In the genomic region with DNA sequence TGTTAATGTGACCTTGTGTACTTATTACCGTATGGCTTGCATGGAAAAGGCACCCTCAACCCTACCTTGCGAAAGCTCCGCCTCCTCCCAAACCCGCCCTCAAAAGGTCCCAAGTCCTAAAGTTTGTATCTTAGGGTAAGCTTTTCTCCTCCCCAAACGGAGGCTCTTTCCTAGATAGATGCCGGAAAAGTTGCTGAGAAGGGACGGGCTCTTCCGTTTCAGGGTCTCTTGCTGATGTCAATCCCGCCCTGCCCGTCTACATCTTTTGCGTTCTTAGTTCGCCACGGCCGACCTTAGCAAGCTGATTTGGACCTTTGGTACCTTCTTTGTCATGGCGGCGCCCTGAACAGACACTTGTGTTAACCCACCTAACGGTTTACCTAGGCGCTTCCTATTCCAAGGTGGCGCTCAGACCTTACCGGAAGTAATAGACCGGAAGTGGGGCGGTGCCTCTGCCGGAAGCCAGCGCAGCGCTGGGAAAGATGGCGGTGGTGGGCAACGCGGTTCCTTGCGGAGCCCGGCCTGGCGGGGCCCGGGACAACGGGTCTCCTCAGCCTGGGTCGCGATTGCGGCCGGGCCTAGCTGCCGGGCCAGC, we compare ENCODE assay signal across 8 mouse cellular contexts. TPM values are rescaled to one million over a fixed set of nuclear protein-coding genes. Genes with fewer than 3 reads are reported as not detected.
DNase-seq lines count a peak whose midpoint lies in the region; ATAC-seq and TF ChIP-seq lines count a peak whose summit lies in the region.

A gene (plus strand): TSS at position 391 of the 595 bp plus-strand sequence.
A gene (minus strand): TSS at position 406 of the 595 bp plus-strand sequence.

- under 1% methylated on average over 38 of the region's 38 CpGs for WGBS in forebrain, postnatal 0 days
- WGBS in lung, embryonic 16.5 days, result under 1% methylated on average over 38 of the region's 38 CpGs

- H3K4me3 ChIP-seq in MEL (ENCODE audit: control insufficient read depth in 1 of 2, insufficient read depth in 1 of 2, low read depth in 2 of 2, low read length in 2 of 2), result peak within 1 kb of the TSS; percentile 67 to 73
- peak within 1 kb of the TSS; percentile 99 for H3K4me3 ChIP-seq in forebrain, postnatal 0 days (ENCODE audit: low read depth, low read length)
- peak within 1 kb of the TSS; percentile 87 for H3K4me3 ChIP-seq in lung, embryonic 16.5 days (ENCODE audit: low read length)

- peaks cover 0 to 14% of the 10 kb centered on the region in 2 experiments; a peak in 3 of 4 replicates for H3K36me3 ChIP-seq in MEL (ENCODE audit: control insufficient read depth in 1 of 2, insufficient read depth in 2 of 2, low read length in 2 of 2)
- peaks cover 24% of the 10 kb centered on the region for H3K36me3 ChIP-seq in forebrain, postnatal 0 days (ENCODE audit: insufficient read depth)
- H3K36me3 ChIP-seq in lung, embryonic 16.5 days (ENCODE audit: control insufficient read depth, insufficient read depth, low read length), result peaks cover 12% of the 10 kb centered on the region

- H3K79me2 ChIP-seq in MEL (ENCODE audit: control insufficient read depth, insufficient read depth, low read length, poor library complexity), result peaks cover 31% of the 10 kb centered on the region

- H3K4me2 ChIP-seq in forebrain, postnatal 0 days (ENCODE audit: low read depth), result peak within 1 kb of the TSS; percentile 79
- peak within 1 kb of the TSS; percentile 70 for H3K4me2 ChIP-seq in lung, embryonic 16.5 days (ENCODE audit: low read depth, low read length)

- peak within 1 kb of the TSS; percentile 93 for H3K9ac ChIP-seq in MEL (ENCODE audit: control insufficient read depth, low read depth, low read length, poor library complexity, severe bottlenecking)
- peak within 1 kb of the TSS; percentile 94 for H3K9ac ChIP-seq in forebrain, postnatal 0 days
- H3K9ac ChIP-seq in lung, embryonic 16.5 days (ENCODE audit: low read length), result peak within 1 kb of the TSS; percentile 91

- TF ChIP-seq EP300 in MEL (IDR thresholded peaks at IDR 0.05; ENCODE audit: low read depth in 1 of 2, low read length in 2 of 2), result peak in 1 of 2 experiments; percentile 47; a peak in 1 of 4 replicates

- TF ChIP-seq POLR2A in MEL (IDR thresholded peaks at IDR 0.05; ENCODE audit: control insufficient read depth in 1 of 2, insufficient read depth in 1 of 2, low read depth in 1 of 2, low read length in 2 of 2, poor library complexity in 1 of 2), result peak; percentile 91 to 97

- peak within 1 kb of the TSS; percentile 90 for H3K27ac ChIP-seq in MEL (ENCODE audit: control insufficient read depth, low read depth, low read length)
- H3K27ac ChIP-seq in forebrain, postnatal 0 days (ENCODE audit: low read depth, low read length), result peak within 1 kb of the TSS; percentile 85
- H3K27ac ChIP-seq in lung, embryonic 16.5 days (ENCODE audit: low read length), result peak within 1 kb of the TSS; percentile 79

- ATAC-seq in forebrain, postnatal 0 days, result peak; percentile 97
- peak; percentile 90 to 95 for ATAC-seq in hematopoietic stem cell, adult 5-6 weeks (replicated peaks in 1 of 2; ENCODE audit: insufficient read depth in 1 of 2, low FRiP score in 2 of 2, low TSS enrichment in 1 of 2, low read depth in 1 of 2, poor library complexity in 2 of 2, severe bottlenecking in 2 of 2)
- ATAC-seq in lung, embryonic 16.5 days (ENCODE audit: low read depth), result peak; percentile 95

- H3K4me1 ChIP-seq in MEL (ENCODE audit: control insufficient read depth in 1 of 2, insufficient read depth in 2 of 2, low read length in 2 of 2), result peaks cover 4 to 15% of the 10 kb centered on the region in 2 experiments
- H3K4me1 ChIP-seq in forebrain, postnatal 0 days (ENCODE audit: insufficient read depth), result peaks cover 11% of the 10 kb centered on the region; the same call in 1 of the 2 replicates
- H3K4me1 ChIP-seq in lung, embryonic 16.5 days (replicated peaks; ENCODE audit: control insufficient read depth, insufficient read depth, low read length), result peaks cover 19% of the 10 kb centered on the region

- H3K9me3 ChIP-seq in MEL (replicated peaks; ENCODE audit: insufficient read depth, low read length), result no peaks in the 10 kb centered on the region
- H3K9me3 ChIP-seq in forebrain, postnatal 0 days (ENCODE audit: low read length), result no peaks in the 10 kb centered on the region
- no peaks in the 10 kb centered on the region for H3K9me3 ChIP-seq in lung, embryonic 16.5 days (ENCODE audit: control insufficient read depth, low read length)

- no peak for TF ChIP-seq RAD21 in MEL (IDR thresholded peaks at IDR 0.05; ENCODE audit: low read depth, low read length)

- H3K27me3 ChIP-seq in MEL (ENCODE audit: control insufficient read depth in 1 of 2, insufficient read depth in 2 of 2, low read length in 2 of 2), result no peaks in the 10 kb centered on the region
- H3K27me3 ChIP-seq in forebrain, postnatal 0 days (ENCODE audit: insufficient read depth, low read length), result no peaks in the 10 kb centered on the region
- H3K27me3 ChIP-seq in lung, embryonic 16.5 days (ENCODE audit: control insufficient read depth, insufficient read depth, low read depth, low read length), result no peaks in the 10 kb centered on the region

- peak; percentile 96 for DNase-seq in MEL (ENCODE audit: low read depth, low spot score)
- DNase-seq in cerebellum, adult 18-20 months, result peak; percentile 90 to 92
- DNase-seq in forebrain, postnatal 0 days, result peak; percentile 92
- peak; percentile 65 for DNase-seq in layer of hippocampus, adult 9-10 months (ENCODE audit: low spot score)
- peak; percentile 82 for DNase-seq in ovary, postnatal 10 days (ENCODE audit: low spot score)
- DNase-seq in thymus, postnatal 10 days (ENCODE audit: low spot score in 2 of 2), result peak; percentile 85 to 92

- no peak for TF ChIP-seq CTCF in MEL (IDR thresholded peaks at IDR 0.05 in 2 of 3, conservative IDR thresholded peaks at IDR 0.05 in 1 of 3; ENCODE audit: control insufficient read depth in 1 of 3, insufficient read depth in 1 of 3, low read depth in 2 of 3, low read length in 3 of 3, poor library complexity in 1 of 3, severe bottlenecking in 1 of 3)
- TF ChIP-seq CTCF in forebrain, postnatal 0 days (IDR thresholded peaks at IDR 0.05; ENCODE audit: low read depth), result peak; percentile 24

TF ChIP-seq in MEL, 35 proteins besides CTCF, POLR2A, EP300 and RAD21:
- no peak for TF ChIP-seq CHD2 (IDR thresholded peaks at IDR 0.05; ENCODE audit: low read length)
- TF ChIP-seq MAZ (IDR thresholded peaks at IDR 0.05; ENCODE audit: low read depth, low read length), result peak; percentile 35; the same call in 1 of the 2 replicates
- TF ChIP-seq SIN3A (IDR thresholded peaks at IDR 0.05; ENCODE audit: low read length), result peak; percentile 87
- peak; percentile 57 for TF ChIP-seq KAT2A (conservative IDR thresholded peaks at IDR 0.05; ENCODE audit: low read depth, low read length)
- TF ChIP-seq MAX (IDR thresholded peaks at IDR 0.05; ENCODE audit: low read length), result peak; percentile 40; the same call in 1 of the 2 replicates
- TF ChIP-seq ELF1 (IDR thresholded peaks at IDR 0.05; ENCODE audit: low read depth, low read length), result peak; percentile 93
- peak; percentile 87 for TF ChIP-seq TBP (IDR thresholded peaks at IDR 0.05; ENCODE audit: low read depth, low read length)
- TF ChIP-seq TCF12 (IDR thresholded peaks at IDR 0.05; ENCODE audit: low read depth, low read length), result peak; percentile 80
- peak; percentile 98 for TF ChIP-seq POLR2AphosphoS2 (IDR thresholded peaks at IDR 0.05; ENCODE audit: low read length)
- peak; percentile 94 for TF ChIP-seq NELFE (IDR thresholded peaks at IDR 0.05; ENCODE audit: low read depth, low read length)
- TF ChIP-seq ETS1 (IDR thresholded peaks at IDR 0.05; ENCODE audit: low read depth, low read length), result peak; percentile 22; the same call in 1 of the 2 replicates
- no peak for TF ChIP-seq JUND (IDR thresholded peaks at IDR 0.05; ENCODE audit: low read depth, low read length)
- TF ChIP-seq HCFC1 (IDR thresholded peaks at IDR 0.05; ENCODE audit: low read depth, low read length), result peak; percentile 92
- TF ChIP-seq MYB (IDR thresholded peaks at IDR 0.05; ENCODE audit: low read depth, low read length), result peak; percentile 76
- peak; percentile 62 for TF ChIP-seq MXI1 (IDR thresholded peaks at IDR 0.05; ENCODE audit: low read depth, low read length)
- TF ChIP-seq USF2 (IDR thresholded peaks at IDR 0.05; ENCODE audit: borderline replicate concordance in 1 of 2, insufficient read depth in 1 of 2, low read depth in 1 of 2, low read length in 2 of 2), result no peak
- TF ChIP-seq NRF1 (IDR thresholded peaks at IDR 0.05; ENCODE audit: insufficient read depth, low read depth, low read length, poor library complexity, severe bottlenecking), result 0 out of 2 replicates have a peak, but pooled peaks have one; percentile 4
- peak; percentile 90 for TF ChIP-seq ZMIZ1 (IDR thresholded peaks at IDR 0.05; ENCODE audit: low read depth, low read length)
- no peak for TF ChIP-seq SMC3 (IDR thresholded peaks at IDR 0.05; ENCODE audit: low read depth, low read length)
- TF ChIP-seq ZC3H11A (IDR thresholded peaks at IDR 0.05; ENCODE audit: low read depth, low read length), result no peak
- TF ChIP-seq TAL1 (IDR thresholded peaks at IDR 0.05; ENCODE audit: low read length), result no peak

RNA-seq across cellular contexts. Expression of the first gene that starts in this region (rescaled TPM):
- total RNA-seq in MEL (2012; rRNA removed), result 50.9 and 52.4 TPM in 2 replicates
- polyA plus RNA-seq in MEL (2012; ENCODE audit: insufficient read depth in 1 of 2, insufficient read length in 2 of 2, low read depth in 1 of 2, low replicate concordance in 2 of 2, missing spikeins in 1 of 2), result 10 to 100 TPM in 1 of 2 experiments, not detected in 1; 83.7 TPM
- total RNA-seq in forebrain, postnatal 0 days (2014; rRNA removed), result 61.0 and 74.4 TPM in 2 replicates
- polyA plus RNA-seq in forebrain, postnatal 0 days (2015; fragmentation: Nextera tagmentation; extraction: Ambion mirVana), result 37.3 and 39.6 TPM in 2 replicates
- total RNA-seq in hematopoietic stem cell, adult 5-6 weeks (2017), result 13.7 and 19.4 TPM in 2 replicates
- polyA plus RNA-seq in lung, embryonic 16.5 days (2015; fragmentation: Nextera tagmentation; extraction: Ambion mirVana), result 41.8 and 45.8 TPM in 2 replicates

RNA-seq across cellular contexts. Expression of the second gene that starts in this region (rescaled TPM):
- 10.5 and 12.3 TPM in 2 replicates for total RNA-seq in MEL (2012; rRNA removed)
- 10 to 100 TPM in 1 of 2 experiments, not detected in 1; 11.7 TPM for polyA plus RNA-seq in MEL (2012; ENCODE audit: insufficient read depth in 1 of 2, insufficient read length in 2 of 2, low read depth in 1 of 2, low replicate concordance in 2 of 2, missing spikeins in 1 of 2)
- 47.5 and 59.2 TPM in 2 replicates for total RNA-seq in forebrain, postnatal 0 days (2014; rRNA removed)
- polyA plus RNA-seq in forebrain, postnatal 0 days (2015; fragmentation: Nextera tagmentation; extraction: Ambion mirVana), result 10.7 and 16.6 TPM in 2 replicates
- total RNA-seq in hematopoietic stem cell, adult 5-6 weeks (2017), result 24.5 and 31.2 TPM in 2 replicates
- polyA plus RNA-seq in lung, embryonic 16.5 days (2015; fragmentation: Nextera tagmentation; extraction: Ambion mirVana), result 26.7 and 27.9 TPM in 2 replicates

Comparison
In these comparisons a context has a peak if more than half of its experiments do, and no peak if none do; other contexts are left out.
1. Peak in every context shown above with its lines: DNase-seq, ATAC-seq, H3K4me3 ChIP-seq and H3K27ac ChIP-seq.